Mouse (Mus musculus) cerebral cortex, adult 2 months (tissue): Measurements from ENCODE around the gene Ninl.

Experiments
- WGBS: fragments of 180-500 bp; shearing (Covaris S2); methylation state at CpG from one replicate; pipeline ENCODE4 v1.1.7; 2018; 5-methylcytosine and 5-hydroxymethylcytosine counted together

The Ninl gene

DNA sequence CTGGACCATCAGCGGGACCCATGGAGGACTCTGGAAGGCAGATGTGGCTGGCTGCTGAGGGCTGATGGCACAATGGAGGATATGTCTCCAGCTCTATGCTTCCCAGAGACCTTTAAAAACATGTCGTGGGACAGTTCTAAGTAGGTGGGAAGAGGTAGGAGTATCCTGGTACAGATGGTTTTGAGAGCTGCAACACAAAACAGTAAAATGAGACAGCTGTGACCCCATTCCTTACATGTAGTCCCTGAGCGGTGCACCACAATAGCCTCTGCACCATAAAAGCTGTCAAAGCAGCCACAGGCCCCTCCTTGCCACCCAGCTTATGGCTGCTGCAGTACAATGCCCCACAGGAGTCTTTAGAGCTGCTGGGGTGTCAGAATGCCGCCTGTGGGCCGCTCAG, 41.6 kb downstream of the Ninl start:
- 70% methylated on average over 5 of the region's 5 CpGs for WGBS

DNA sequence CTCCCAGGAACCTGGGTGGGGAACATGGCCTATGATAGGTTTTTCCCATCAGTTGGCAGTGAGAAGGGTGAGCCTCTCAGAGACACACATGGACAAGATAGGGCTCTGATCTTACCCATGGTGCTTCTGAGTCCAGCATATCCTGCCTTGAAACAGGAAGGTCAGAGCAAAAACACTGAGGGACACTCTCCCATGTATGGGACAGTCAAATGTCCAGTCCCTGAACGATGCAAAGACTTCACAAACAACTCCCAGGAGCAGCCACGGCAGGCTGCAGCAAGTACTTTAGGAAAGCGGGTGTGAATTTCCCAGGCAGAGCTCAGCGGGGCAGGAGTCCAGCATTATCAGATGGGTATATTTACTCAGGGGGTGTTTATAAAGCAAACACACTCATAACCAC, 43.9 kb downstream of the Ninl start:
- WGBS = 77% methylated on average over 4 of the region's 4 CpGs

DNA sequence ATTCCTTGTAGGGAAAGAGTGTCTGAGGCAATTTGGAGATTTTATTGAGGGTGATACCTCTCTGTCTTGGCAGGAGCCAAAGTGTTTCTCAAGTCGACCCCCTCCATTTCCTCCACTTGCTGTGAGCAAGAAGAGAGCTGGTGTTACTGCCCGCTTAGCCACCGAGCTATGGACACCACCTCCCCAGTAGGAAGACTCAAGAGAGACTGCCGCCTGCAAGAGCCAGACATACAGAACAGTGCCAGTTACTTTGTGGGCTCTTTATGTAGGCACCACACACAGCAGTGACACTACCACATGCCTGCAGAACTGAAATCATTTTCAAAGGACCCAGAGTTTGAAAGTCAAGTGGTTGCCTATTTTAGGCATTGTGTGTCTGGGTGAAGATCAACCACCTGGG, 48.1 kb downstream of the Ninl start:
- 86% methylated on average over 4 of the region's 4 CpGs for WGBS

DNA sequence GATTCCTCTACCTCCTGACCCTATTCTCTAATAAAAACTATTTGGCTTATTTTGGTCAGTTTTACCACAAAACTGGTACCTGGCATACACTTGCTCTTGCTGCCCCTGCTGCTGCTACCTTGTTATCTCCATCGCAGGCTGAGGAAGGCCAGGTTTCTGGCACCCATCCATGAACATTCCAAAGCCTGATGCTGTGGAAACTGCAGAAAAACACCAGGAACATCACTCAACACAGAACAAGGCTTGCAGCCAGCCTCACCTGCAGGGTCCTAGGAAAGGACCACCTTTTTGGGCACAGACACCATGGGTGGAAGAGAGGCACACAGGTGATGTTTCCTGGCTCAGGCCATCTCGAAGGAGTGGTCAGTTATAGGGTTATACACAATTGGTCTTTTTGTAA, 48.7 kb downstream of the Ninl start:
- WGBS = 80% methylated on average over 2 of the region's 2 CpGs

DNA sequence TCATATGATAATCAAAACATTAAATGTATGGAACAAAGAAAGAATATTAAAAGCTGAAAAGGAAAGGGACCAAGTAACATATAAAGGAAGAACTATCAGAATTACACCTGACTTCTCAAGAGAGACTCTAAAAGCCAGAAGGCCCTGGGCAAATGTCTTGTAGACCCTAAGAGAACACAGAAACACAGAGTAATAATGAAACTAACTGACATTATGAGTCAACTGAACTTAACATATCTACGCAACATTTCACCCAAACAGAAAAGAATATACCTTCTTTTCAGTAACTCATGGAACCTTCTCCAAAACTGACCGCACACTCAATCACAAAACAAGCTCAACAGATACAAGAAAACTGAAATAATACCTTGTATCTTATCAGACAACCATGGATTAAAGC, 53.8 kb downstream of the Ninl start:
- WGBS = 99% methylated on average over 2 of the region's 2 CpGs

DNA sequence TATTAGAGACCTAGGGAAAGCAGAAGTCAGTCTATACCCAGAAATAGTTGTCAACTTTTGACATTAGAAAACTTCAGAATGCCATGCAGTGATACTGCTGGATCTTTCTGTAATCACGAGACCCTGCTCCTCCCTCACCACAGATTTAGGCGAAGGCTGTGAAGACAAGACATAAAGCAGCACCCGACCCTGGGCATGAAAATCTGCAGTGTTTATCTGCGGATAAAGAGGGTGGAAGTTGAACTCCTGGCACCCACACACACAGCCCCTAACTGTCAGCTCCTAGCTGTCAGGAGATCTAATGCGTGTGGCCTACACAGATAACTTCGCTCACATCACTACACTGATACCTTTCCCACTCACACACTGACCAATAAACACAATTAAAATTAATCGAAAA, 57.7 kb downstream of the Ninl start:
- 85% methylated on average over 7 of the region's 7 CpGs for WGBS

DNA sequence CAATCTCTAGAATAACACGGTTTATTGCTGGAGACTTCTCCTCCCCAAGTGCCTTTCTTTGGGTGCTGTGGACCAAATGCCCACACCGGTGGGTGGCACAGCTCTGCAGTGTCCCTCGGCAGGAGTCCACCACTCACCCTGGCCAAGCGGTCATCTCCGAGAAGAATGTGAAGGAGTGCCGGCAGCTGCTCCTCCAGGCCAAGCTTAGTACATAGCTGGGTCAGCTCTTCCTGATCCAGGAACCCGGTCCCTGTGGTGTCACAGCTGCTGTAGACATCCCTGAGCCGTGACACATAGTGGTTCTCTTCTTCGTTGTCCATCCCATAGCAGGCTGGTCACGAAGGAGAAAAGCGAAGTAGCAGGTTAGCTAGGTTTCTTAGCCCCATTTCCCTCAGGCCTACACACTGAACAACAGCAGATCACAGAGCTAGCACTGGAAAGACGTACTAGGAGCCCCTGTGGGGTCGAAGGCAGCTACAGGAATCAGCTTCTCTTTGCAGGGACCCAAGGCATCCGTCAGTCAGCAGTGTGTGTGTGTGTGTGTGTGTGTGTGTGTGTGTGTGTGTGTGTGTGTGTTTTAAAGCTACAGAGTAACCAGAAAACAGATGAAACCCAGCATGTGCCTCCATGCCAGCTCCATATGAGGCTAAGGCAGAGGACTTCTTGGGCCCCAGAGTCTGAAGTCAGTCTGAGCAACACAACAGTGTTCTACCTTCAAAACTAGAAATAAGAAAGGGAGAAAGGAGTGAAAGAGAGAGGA, 59.1 kb downstream of the Ninl start:
- 89% methylated on average over 14 of the region's 14 CpGs for WGBS

DNA sequence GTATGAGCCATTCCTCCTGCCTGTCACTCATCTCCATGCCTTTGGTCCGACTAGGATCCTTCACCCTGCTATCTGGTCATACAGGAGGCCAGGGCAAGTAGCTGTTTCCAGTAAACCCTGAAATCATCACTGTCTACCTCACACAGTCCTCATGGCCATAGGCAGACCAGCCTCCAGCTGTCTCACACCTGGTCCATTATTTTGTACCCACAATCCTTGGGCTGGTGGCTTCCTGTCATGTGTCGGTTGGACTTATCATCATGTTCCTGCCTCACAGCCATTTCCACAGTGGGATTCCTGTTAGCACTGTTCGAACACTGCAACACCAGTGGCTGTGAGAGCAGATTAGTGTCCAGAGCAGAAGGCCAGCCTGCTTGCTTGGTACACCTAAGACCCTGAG, 60.4 kb downstream of the Ninl start:
- WGBS = 93% methylated on average over 3 of the region's 3 CpGs

DNA sequence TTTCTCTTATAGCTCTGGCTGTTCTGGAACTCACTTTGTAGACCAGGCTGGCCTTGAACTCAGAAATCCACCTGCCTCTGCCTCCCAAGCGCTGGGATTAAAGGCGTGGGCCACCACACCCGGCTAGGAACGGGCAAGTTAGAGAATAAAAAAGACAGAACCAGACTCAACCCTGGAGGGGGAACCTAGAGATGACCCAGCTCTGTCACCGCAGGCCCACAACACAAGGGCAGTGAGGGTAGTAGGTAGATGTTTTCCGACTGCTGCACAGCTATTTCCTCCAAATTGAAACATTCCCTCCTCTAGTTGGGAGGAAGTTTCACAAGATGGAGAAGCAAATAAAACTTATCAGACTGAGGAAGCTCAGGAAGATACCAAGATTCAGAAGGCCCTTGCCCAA, 61.5 kb downstream of the Ninl start:
- WGBS = 94% methylated on average over 6 of the region's 6 CpGs

DNA sequence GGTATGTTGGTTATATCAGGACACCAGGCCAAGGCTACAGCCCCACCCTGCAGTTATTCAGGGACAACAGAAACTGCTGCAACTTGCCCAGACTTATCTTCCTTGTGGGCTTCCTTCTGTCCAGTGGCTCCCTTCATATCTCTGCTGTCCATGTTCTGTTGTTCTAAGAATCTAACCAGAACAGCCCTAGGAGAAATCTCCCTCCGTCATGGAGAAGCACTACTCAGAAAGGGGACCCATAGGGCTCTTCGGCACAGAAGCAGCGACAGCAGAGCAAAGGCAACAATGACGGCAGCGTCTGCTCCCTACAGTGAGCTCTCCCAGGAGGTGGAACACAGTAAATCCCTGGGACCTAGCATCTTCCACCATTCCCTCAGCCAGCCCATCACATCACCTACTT, 62.3 kb downstream of the Ninl start:
- WGBS = 96% methylated on average over 5 of the region's 5 CpGs

DNA sequence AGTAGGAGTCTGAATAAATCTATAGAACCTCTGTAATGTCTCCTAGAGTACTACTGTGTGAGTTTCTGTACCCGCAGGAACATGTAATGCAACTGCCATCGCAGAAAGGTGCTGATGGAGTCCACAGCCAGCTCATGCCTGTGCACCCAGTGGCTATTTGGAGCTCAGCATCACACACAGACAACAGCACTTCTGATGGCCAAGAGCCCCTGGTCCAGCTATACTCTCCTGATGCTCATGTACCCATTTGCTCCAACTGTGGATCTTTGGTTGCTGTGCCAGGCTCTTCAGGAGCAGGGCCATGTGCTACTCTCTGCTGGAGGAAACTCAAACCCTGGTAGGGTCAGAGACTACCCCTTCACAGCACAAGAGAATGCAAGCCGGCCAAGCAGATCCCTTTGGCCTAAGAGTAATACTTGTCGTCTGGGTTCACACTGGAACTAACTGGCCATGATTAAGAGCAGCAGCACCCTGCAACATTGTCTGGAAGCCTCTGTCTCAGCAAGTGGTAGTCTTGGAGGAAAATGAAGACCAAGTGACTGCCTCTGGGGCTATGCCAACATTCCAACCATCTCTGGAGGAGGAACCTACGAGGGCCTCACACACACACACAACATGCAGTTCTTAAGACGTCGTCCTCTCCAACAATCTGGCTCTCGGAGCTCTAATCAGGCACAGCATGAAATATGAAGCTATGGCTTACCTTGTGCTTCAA, 65.6 kb downstream of the Ninl start:
- 87% methylated on average over 8 of the region's 8 CpGs for WGBS

DNA sequence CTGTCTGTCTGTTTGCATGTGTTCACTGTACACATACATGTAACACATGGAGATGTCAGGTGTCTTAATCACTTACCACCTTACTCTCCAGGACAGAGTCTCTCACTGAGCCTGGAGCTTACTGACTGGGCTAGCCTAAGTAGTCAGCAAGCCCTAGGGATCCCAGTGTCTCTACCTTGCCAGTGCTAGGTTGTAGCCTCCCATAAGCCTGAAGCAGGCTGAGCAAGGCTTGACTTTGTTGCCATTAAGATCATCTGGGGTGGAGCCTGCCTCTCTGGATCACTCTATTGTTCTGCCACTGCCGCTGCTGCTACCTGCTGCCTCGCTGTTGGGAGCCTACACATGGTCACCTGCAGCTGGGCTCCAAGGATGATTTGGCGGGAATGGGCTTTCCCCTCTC, 66.5 kb downstream of the Ninl start:
- WGBS = 98% methylated on average over 3 of the region's 3 CpGs

DNA sequence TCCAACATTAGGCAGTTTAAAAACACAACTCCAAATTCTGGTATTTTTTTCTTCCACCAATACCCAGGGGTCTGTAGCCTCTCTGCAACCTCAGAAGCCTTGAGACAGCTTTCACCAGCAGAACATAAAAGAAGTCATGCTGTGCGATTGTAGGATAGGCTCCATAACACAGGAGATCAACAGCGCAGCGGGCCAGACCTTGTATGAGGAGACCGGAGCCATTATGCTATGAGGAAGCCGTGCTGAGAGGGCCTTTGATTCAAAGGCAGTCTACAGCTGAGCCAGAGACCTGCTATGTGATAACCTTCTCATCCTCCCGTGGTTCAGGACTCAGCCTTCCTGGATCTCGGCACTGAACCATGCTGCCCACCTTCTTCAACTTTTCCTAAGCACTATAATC, 67.3 kb downstream of the Ninl start:
- WGBS = 82% methylated on average over 7 of the region's 7 CpGs

DNA sequence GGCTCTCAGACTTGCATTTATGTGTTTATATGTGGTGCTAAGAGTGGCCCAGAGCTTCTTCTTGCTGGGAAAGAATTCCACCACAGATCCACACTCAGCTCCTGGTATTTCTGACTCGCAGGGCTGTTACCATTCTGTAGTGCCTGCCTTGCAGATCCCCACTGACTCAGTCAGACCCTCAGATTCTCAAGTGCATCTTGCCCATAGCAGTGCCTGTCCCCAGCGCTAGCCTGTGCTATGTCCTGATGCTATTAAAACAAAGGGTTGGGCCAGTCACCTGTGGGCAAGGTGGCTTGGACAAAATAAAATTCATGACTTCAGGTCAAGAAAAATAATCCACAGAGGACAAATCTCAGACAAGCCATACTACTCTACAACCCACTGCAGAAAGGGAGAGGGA, 70.0 kb downstream of the Ninl start:
- WGBS = 98% methylated on average over 2 of the region's 2 CpGs

DNA sequence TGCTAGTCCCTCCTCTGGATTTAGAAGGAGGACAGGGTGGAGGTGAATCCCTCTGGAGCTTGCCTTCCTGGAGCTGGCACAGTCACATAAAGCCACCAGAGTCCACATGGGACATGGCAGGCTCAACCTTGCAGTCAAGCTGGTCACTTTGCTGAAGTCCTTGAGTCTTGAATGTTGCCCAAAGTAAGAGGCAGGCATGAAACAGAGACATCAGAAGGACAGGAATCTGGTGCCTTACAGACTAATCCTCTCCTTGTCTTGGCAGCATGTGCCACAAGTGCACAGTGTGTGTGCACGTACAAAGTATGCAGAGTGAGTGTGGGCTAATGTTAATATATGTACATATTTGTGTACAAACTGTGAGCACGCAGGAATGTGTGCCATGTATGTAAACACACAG, 71.7 kb downstream of the Ninl start:
- 94% methylated on average over 2 of the region's 2 CpGs for WGBS

DNA sequence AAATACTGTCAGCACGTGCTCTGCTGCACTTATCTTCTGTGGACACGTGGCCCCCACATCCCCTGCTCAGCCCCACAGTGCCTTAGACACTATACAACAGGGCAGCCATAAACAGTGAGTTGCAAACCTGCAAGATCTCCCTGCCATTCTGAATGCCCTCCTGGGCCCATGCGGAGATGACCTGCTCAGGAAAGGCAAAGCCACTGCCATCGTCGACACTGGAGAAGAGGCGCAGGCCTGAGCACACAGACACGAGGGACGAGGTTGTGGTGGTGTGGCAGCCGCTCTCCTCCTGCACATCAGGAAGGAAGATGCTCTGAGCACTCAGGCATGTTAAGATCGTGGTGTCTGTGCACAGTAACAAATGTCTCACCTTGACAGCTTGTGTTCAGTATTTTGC, 73.2 kb downstream of the Ninl start:
- 95% methylated on average over 10 of the region's 10 CpGs for WGBS

DNA sequence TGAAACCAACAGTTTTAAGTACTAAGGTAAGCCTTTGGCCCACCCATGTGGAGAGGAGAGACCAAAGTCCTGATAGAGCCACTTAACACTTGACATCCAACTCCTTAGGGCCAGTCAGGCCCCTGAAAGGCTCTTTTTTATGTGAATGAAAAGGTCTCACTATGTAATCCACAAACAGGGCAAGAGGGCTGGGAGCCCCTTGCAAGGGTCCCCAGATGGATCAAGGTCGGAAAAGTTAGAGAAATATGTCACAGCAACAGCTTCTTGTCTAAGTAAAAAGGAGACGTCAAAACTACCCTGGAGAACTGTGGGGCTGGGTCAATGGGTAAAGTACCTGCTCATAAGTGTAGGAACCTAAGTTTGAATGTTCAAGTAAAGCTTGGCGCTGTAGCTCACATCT, 74.5 kb downstream of the Ninl start:
- WGBS = 93% methylated on average over 3 of the region's 3 CpGs

DNA sequence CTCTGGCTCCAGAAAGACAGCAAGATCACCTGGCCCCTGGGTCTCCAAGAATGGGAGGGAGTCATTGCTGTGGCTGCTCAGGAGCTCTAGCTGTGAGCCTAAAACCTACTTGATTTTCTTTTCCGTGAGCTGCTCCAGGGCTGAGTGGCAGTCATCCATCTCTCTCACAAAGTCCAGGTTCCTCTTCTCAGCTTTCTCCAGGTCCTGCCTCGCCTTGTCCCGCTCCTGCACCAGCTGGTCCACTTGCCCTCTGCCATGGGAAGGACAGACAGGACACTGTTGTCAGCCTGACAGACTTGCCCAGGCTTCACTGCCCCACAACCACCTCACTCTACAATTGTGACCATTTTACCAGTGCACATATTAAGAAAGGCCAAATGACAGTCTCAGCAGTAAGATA, 75.9 kb downstream of the Ninl start:
- 98% methylated on average over 3 of the region's 3 CpGs for WGBS

DNA sequence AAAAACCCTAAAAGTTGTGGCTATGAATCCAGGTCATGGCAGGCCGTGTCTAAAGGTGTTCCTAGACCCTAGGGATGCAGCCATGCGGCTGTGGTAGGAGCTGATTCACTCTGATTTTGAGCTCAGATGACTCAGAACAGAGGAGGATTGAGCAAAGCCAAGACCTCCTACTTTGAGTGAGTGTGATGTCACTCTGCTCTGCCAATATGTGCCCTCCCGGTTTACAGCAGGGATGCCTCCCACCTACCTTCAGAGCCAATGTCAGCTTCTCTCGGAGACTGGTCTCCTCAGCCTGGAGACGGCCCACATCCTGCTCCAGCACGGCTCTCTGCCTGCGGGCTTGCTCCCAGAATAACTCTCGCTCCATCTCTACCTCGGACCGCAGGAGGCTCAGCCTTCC, 79.7 kb downstream of the Ninl start:
- WGBS = 43% methylated on average over 10 of the region's 10 CpGs

DNA sequence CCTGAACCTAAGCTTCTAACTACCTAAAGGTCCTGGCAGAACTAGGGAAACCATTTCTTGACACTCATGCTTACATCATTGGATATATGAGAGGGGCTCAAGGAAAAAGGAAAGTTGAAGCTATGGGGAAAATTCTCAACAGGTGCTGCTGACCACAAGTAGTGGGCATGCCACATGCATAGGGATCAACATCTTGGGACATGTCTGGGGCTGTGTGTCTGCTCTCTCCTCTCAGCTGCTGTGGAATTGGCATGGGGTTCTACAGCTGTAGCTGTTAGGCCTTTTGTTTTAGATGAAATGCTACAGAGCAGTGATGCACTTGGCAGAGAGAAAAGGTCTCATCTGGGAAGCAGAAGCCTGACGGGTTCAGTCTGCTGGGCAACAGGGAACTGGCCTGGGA, 83.3 kb downstream of the Ninl start:
- WGBS = 58% methylated on average over 1 of the region's 1 CpGs

DNA sequence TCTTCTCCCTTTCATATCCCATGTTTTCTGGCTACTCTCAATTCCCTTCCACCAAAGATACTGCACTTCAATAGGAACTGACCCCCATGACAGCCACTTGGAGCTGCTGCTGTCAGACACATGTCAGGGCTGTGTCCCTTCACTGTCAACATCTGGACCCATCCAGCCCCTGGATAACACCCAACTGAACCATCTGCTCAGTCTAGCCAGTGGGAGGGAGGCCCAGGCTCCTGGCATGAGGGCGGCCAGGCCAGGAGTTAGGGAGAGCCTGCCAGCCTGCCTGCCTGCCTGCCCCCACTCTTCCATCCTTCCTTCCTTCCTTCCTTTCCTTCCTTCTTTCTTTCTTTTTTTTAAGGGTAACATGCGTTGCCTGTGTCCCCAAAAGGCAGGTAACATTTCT, 88.0 kb downstream of the Ninl start:
- WGBS = 78% methylated on average over 2 of the region's 2 CpGs

DNA sequence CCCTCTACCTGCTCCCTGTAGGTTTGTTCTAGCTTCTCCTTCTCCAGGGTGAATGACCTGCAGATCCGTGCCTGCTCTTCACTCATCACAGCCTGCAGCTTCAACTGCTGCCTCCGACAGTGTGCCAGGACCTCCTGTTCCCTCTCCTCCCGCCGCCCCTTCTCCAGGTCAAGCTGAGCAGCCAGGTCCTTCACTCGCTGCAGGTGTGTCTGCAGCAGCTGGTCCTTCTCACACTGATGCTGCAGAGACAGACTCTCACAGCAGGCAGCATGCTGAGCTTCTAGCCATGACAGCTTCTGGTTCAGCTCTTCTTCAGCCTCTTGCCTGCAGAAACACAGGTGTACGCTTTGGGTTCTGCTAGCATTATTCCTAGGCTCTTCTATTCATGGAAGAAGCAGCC, 89.1 kb downstream of the Ninl start:
- whole genome bisulfite sequencing = 90% methylated on average over 6 of the region's 6 CpGs

DNA sequence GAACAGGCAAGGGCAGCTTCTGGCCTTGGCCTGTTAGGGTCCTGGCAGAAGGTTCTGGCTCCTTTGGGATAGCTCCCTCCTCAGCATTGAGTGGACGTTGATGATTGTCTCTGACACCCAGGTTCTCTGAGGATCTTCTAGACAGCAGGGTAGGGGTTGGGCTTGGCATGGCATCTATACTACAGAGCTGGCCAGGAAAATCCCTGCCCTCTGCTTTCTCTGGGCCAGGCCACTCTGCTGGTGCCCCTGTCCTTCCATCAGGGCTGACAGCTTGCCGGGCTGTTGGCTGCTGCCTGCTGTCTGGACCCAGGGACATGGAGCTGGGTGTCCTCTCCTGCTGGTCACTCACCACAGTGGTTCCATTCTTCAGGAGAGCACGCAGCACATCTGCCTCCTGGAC, 89.5 kb downstream of the Ninl start:
- WGBS = 86% methylated on average over 3 of the region's 3 CpGs

DNA sequence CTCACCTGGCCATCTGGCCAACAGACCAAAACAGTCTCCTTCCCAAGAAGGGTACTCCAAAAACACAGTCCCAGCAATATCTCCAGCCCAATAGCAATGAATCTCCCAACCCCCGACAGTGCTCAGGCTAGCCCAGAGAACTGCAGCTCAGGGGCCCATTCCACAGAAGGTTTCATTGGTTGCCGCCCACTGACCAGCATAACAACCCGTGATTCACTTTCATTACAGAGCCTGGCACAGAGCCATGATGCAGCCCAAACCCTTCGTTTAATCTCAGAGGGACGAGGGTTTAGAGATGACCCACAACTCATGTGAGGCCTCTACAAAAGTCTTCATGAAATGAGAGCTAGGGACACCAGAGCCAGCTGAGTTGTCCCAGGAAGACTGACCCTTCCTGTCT, 90.4 kb downstream of the Ninl start:
- WGBS = 71% methylated on average over 5 of the region's 5 CpGs
